Mouse (Mus musculus) cortical plate, adult 2 months (tissue): ENCODE measurements around the gene Nrip3.

Experiments
- CTCF ChIP-seq: fragments of 200-500 bp; IDR thresholded peaks from 2 replicates; pipeline ENCODE4 v1.5.1; 2011; ENCODE audit warnings: mild to moderate bottlenecking, control low read depth, low read length; ENCODE audit not compliant: insufficient read depth; ENCODE audit errors: extremely low read depth
- POLR2A ChIP-seq: fragments of 200-500 bp; IDR thresholded peaks from 2 replicates; pipeline ENCODE4 v1.6.1; 2011; ENCODE audit warnings: mild to moderate bottlenecking, low read length, control low read depth; ENCODE audit not compliant: insufficient read depth; ENCODE audit errors: extremely low read depth

- TF ChIP-seq CTCF (no peak), POLR2A (no peak)
Measured at GRCm38 (mm10) chr7:109731626-109732025, 50.2 kb downstream of the Nrip3 start, which contains the start of gene Ascl3.
